Comparison of ENCODE assay signal across 20 mouse cellular contexts in the genomic region with DNA sequence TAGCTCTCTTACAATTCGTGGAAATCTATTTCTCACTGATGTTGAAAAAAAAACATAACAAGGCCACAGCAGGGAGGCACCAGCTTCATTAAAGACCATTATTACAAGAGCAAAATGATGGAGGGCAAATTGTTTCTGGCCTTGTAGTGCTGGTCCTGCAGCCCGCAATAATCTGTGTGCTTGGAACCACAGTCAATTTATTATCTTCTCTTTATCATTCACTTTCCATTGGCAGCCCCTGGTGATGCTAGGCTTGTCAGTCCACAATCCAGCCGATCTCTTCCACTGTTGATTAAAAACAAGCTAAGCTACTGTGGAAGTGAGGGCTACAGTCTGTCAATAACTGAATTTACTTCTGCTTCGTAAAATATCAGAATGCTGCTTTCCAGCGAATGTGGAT.
DNase-seq lines count a peak whose midpoint lies in the region; ATAC-seq and TF ChIP-seq lines count a peak whose summit lies in the region.
"Had no signal": no experiment of that assay in that cellular context is flagged by ENCODE, and none has a peak within 500 bp of the region (broad histone marks: within the 10 kb centered on the region; RNA-seq: fewer than 3 reads in every experiment).

No protein-coding gene starts in this region.

- H3K4me3 ChIP-seq in forebrain, embryonic 14.5 days (ENCODE audit: low read depth, low read length), result no peak overlapping the region
- no peak overlapping the region for H3K4me3 ChIP-seq in forebrain, embryonic 16.5 days (replicated peaks; ENCODE audit: low read length)
- H3K4me3 ChIP-seq in hindbrain, embryonic 15.5 days, result no peak overlapping the region
- no peak overlapping the region for H3K4me3 ChIP-seq in neural tube, embryonic 14.5 days (ENCODE audit: low read depth, low read length)
- H3K4me3 ChIP-seq in cerebellum, adult 2 months (replicated peaks; ENCODE audit: insufficient read depth, low read depth, low read length), result no peak overlapping the region
- H3K4me3 ChIP-seq: embryonic facial prominence, embryonic 10.5 days; forebrain, embryonic 15.5 days had no signal

- H3K9ac ChIP-seq in forebrain, embryonic 14.5 days (ENCODE audit: low read length), result no peak overlapping the region
- no peak overlapping the region for H3K9ac ChIP-seq in forebrain, embryonic 16.5 days (replicated peaks; ENCODE audit: low read depth, low read length)
- no peak overlapping the region for H3K9ac ChIP-seq in hindbrain, embryonic 15.5 days
- H3K9ac ChIP-seq in neural tube, embryonic 14.5 days (replicated peaks; ENCODE audit: low read depth, low read length), result no peak overlapping the region
- H3K9ac ChIP-seq: forebrain, embryonic 15.5 days had no signal

- no peak overlapping the region for H3K27ac ChIP-seq in forebrain, embryonic 14.5 days (ENCODE audit: low read depth, low read length)
- H3K27ac ChIP-seq in forebrain, embryonic 16.5 days (ENCODE audit: low read length), result no peak overlapping the region
- H3K27ac ChIP-seq in hindbrain, embryonic 15.5 days (replicated peaks), result peak overlapping the region; percentile 31
- no peak overlapping the region for H3K27ac ChIP-seq in neural tube, embryonic 14.5 days (ENCODE audit: low read depth, low read length)
- no peak overlapping the region for H3K27ac ChIP-seq in cerebellum, adult 2 months (ENCODE audit: insufficient read depth, low read length)
- H3K27ac ChIP-seq: embryonic facial prominence, embryonic 10.5 days; forebrain, embryonic 15.5 days; stomach, postnatal 0 days had no signal

- TF ChIP-seq POLR2A in cerebellum, adult 2 months (IDR thresholded peaks at IDR 0.05; ENCODE audit: borderline replicate concordance, insufficient read depth, low read length), result no peak

- peak; percentile 29; the same call in 1 of the 2 replicates for ATAC-seq in forebrain, embryonic 14.5 days
- no peak for ATAC-seq in forebrain, embryonic 16.5 days
- ATAC-seq in hindbrain, embryonic 15.5 days (ENCODE audit: low FRiP score, low read depth), result no peak
- peak; percentile 61 for ATAC-seq in neural tube, embryonic 14.5 days (ENCODE audit: low read depth)
- ATAC-seq: forebrain, embryonic 15.5 days had no signal

- H3K4me1 ChIP-seq in forebrain, embryonic 14.5 days (ENCODE audit: control insufficient read depth, insufficient read depth, low read length), result peaks cover 5% of the 10 kb centered on the region
- H3K4me1 ChIP-seq in forebrain, embryonic 16.5 days (replicated peaks; ENCODE audit: control insufficient read depth, insufficient read depth, low read length), result peaks cover 3% of the 10 kb centered on the region; the same call in 1 of the 2 replicates
- H3K4me1 ChIP-seq in hindbrain, embryonic 15.5 days (replicated peaks), result peaks cover 7% of the 10 kb centered on the region
- H3K4me1 ChIP-seq in neural tube, embryonic 14.5 days (ENCODE audit: control insufficient read depth, insufficient read depth, low read length), result peaks cover 8% of the 10 kb centered on the region; the same call in 1 of the 2 replicates
- no peaks in the 10 kb centered on the region for H3K4me1 ChIP-seq in cerebellum, adult 2 months (ENCODE audit: control insufficient read depth, insufficient read depth, low read length)
- H3K4me1 ChIP-seq: embryonic facial prominence, embryonic 10.5 days had no signal

- no peaks in the 10 kb centered on the region for H3K27me3 ChIP-seq in forebrain, embryonic 14.5 days (replicated peaks; ENCODE audit: control insufficient read depth, insufficient read depth, low read length)
- no peaks in the 10 kb centered on the region for H3K27me3 ChIP-seq in forebrain, embryonic 16.5 days (replicated peaks; ENCODE audit: control insufficient read depth, insufficient read depth, low read length)
- H3K27me3 ChIP-seq in hindbrain, embryonic 15.5 days, result no peaks in the 10 kb centered on the region
- H3K27me3 ChIP-seq in neural tube, embryonic 14.5 days (ENCODE audit: control insufficient read depth, insufficient read depth, low read length), result no peaks in the 10 kb centered on the region
- no peaks in the 10 kb centered on the region for H3K27me3 ChIP-seq in cerebellum, adult 2 months (ENCODE audit: control insufficient read depth, insufficient read depth, low read length)
- H3K27me3 ChIP-seq: forebrain, embryonic 15.5 days had no signal

- H3K36me3 ChIP-seq in forebrain, embryonic 14.5 days (ENCODE audit: control insufficient read depth, insufficient read depth, low read length), result no peaks in the 10 kb centered on the region
- no peaks in the 10 kb centered on the region for H3K36me3 ChIP-seq in forebrain, embryonic 16.5 days (ENCODE audit: control insufficient read depth, insufficient read depth)
- no peaks in the 10 kb centered on the region for H3K36me3 ChIP-seq in hindbrain, embryonic 15.5 days
- no peaks in the 10 kb centered on the region for H3K36me3 ChIP-seq in neural tube, embryonic 14.5 days (ENCODE audit: control insufficient read depth, insufficient read depth, low read length)
- H3K36me3 ChIP-seq: embryonic facial prominence, embryonic 10.5 days; forebrain, embryonic 15.5 days; G1E had no signal

- no peak for TF ChIP-seq CTCF in cerebellum, adult 2 months (IDR thresholded peaks at IDR 0.05; ENCODE audit: borderline replicate concordance, insufficient read depth, low read depth, low read length)

- peak; percentile 23 for DNase-seq in forebrain, embryonic 14.5 days (ENCODE audit: low spot score)
- peak; percentile 5 for DNase-seq in Muller cell, postnatal 12 days (ENCODE audit: inconsistent ontology term)
- DNase-seq in cerebellum, adult 2 months, result no peak
- no peak for DNase-seq in c-Kit-positive CD71-positive TER-119-positive erythroid progenitor cells, embryonic 14.5 days (ENCODE audit: low spot score)
- DNase-seq: adrenal gland, postnatal 36 days; cerebellum, adult 9-10 months; heart, postnatal 10 days; kidney, adult 2 months; kidney, postnatal 14 days; lung, adult 18-20 months; lung, postnatal 14 days; right cerebral cortex, postnatal 4 days had no signal

- no peaks in the 10 kb centered on the region for H3K9me3 ChIP-seq in forebrain, embryonic 14.5 days (replicated peaks; ENCODE audit: control insufficient read depth, low read length)
- no peaks in the 10 kb centered on the region for H3K9me3 ChIP-seq in forebrain, embryonic 16.5 days (ENCODE audit: control insufficient read depth, low read length)
- H3K9me3 ChIP-seq in hindbrain, embryonic 15.5 days, result no peaks in the 10 kb centered on the region
- no peaks in the 10 kb centered on the region for H3K9me3 ChIP-seq in neural tube, embryonic 14.5 days (ENCODE audit: control insufficient read depth, low read length)
- H3K9me3 ChIP-seq: embryonic facial prominence, embryonic 10.5 days; forebrain, embryonic 15.5 days; G1E had no signal

- 21% methylated on average over 5 of the region's 5 CpGs for WGBS in forebrain, embryonic 14.5 days
- WGBS in forebrain, embryonic 16.5 days, result 18% methylated on average over 5 of the region's 5 CpGs
- WGBS in hindbrain, embryonic 15.5 days, result 30% methylated on average over 5 of the region's 5 CpGs
- WGBS in neural tube, embryonic 14.5 days, result 28% methylated on average over 5 of the region's 5 CpGs
- WGBS in cerebellum, adult 2 months, result 38% methylated on average over 5 of the region's 5 CpGs

- no peak overlapping the region for H3K4me2 ChIP-seq in forebrain, embryonic 14.5 days (ENCODE audit: low read length)
- no peak overlapping the region for H3K4me2 ChIP-seq in forebrain, embryonic 16.5 days (ENCODE audit: low read length)
- no peak overlapping the region for H3K4me2 ChIP-seq in hindbrain, embryonic 15.5 days
- no peak overlapping the region for H3K4me2 ChIP-seq in neural tube, embryonic 14.5 days (ENCODE audit: low read depth, low read length)
- H3K4me2 ChIP-seq: forebrain, embryonic 15.5 days; heart, embryonic 11.5 days had no signal

Comparison
In these comparisons a context has a peak if more than half of its experiments do, and no peak if none do; other contexts are left out.
1. ATAC-seq: peak in forebrain, embryonic 14.5 days (single experiment) and neural tube, embryonic 14.5 days (single experiment); none in forebrain, embryonic 16.5 days (single experiment) and hindbrain, embryonic 15.5 days (single experiment).
2. DNase-seq: peak in forebrain, embryonic 14.5 days (single experiment) and Muller cell, postnatal 12 days (single experiment); none in cerebellum, adult 2 months (0 of 2) and c-Kit-positive CD71-positive TER-119-positive erythroid progenitor cells, embryonic 14.5 days (single experiment).